Mouse (Mus musculus) testis, adult 2 months (tissue): ENCODE measurements around the gene Tmem158. TPM values are rescaled to one million over a fixed set of nuclear protein-coding genes. Genes with fewer than 3 reads are reported as not detected.

Source experiments
- H3K27ac ChIP-seq: fragments of 200-500 bp; 2 replicates; pipeline ENCODE4 v1.5.1; 2012; ENCODE audit warnings: low read depth, low read length; ENCODE audit not compliant: control insufficient read depth, insufficient read depth
- H3K27me3 ChIP-seq: fragments of 200-500 bp; 2 replicates; pipeline ENCODE4 v1.6.1; 2012; ENCODE audit warnings: mild to moderate bottlenecking, low read length, moderate library complexity; ENCODE audit not compliant: control insufficient read depth, insufficient read depth
- H3K36me3 ChIP-seq: fragments of 200-500 bp; 2 replicates; pipeline ENCODE4 v1.6.1; 2012; ENCODE audit warnings: mild to moderate bottlenecking, low read length; ENCODE audit not compliant: control insufficient read depth, insufficient read depth
- H3K4me1 ChIP-seq: fragments of 200-500 bp; 2 replicates; pipeline ENCODE4 v1.6.1; 2012; ENCODE audit warnings: low read length; ENCODE audit not compliant: control insufficient read depth, insufficient read depth
- H3K4me3 ChIP-seq: fragments of 200-500 bp; 2 replicates; pipeline ENCODE4 v1.5.1; 2012; ENCODE audit warnings: low read depth, mild to moderate bottlenecking, low read length, moderate library complexity, mixed read lengths; ENCODE audit not compliant: control insufficient read depth
- CTCF ChIP-seq: fragments of 200-500 bp; IDR thresholded peaks from 2 replicates; pipeline ENCODE4 v1.5.1; 2012; ENCODE audit warnings: low read depth, mild to moderate bottlenecking, inconsistent platforms, low read length, moderate library complexity; ENCODE audit not compliant: control insufficient read depth, insufficient read depth, insufficient replicate concordance
- POLR2A ChIP-seq: fragments of 200-500 bp; IDR thresholded peaks from 2 replicates; pipeline ENCODE4 v1.6.1; 2012; ENCODE audit warnings: low read depth, mild to moderate bottlenecking, inconsistent platforms, low read length, moderate library complexity; ENCODE audit not compliant: control insufficient read depth
- polyA plus RNA-seq: library from polyadenylated mRNA; depleted of rRNA; stranded (reverse); fragments of >200 nt; gene quantifications from 2 replicates; pipeline ENCODE4 v1.2.3, GENCODE M21; 2012

The Tmem158 gene
- polyA plus RNA-seq, 1 experiment, result 0.26 TPM

DNA sequence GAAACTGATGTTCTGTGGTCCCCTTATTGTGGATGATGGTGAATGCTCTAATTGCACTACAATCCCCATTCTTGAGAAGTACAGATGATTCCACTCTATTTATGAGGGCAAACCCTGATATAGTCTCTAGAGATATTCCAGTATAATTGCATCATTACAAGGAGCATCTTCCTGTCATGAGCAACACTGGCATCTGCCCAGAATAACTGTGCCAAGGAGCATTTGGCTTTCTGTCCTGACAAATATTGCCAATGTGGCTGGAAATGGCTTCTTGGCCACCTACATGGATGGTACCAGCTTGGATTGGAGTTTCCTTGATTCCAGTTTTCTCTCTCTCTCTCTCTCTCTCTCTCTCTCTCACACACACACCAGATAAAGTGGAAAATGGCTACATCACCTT, 35.7 kb upstream of the Tmem158 start:
- Histone ChIP-seq H3K27ac (no peak overlapping the region), H3K4me1 (no peaks in the 10 kb centered on the region), H3K27me3 (no peaks in the 10 kb centered on the region), H3K36me3 (no peaks in the 10 kb centered on the region), H3K4me3 (no peak overlapping the region)
- no peak for TF ChIP-seq POLR2A
- no peak for TF ChIP-seq CTCF

DNA sequence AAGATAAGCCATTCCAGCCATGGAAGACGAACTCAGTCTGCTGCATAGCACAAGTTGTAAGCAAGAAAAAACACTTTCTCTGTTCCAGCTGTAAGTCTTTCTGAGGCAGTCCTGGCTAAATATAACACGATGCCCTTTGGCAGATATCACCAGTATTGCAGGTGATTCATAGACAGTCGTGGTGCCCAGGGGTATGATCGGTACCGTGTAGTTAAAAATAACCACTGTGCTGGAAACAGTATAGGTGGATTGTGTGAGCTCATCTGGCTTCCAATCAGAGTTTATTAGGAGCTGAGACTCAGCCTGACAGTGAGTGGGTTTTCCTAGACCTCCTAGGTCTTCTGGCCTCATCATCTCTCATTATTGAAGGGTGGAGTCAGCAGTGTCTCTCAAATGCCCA, 34.0 kb upstream of the Tmem158 start:
- Histone ChIP-seq H3K27ac (no peak overlapping the region), H3K4me1 (no peaks in the 10 kb centered on the region), H3K4me3 (no peak overlapping the region), H3K27me3 (no peaks in the 10 kb centered on the region), H3K36me3 (no peaks in the 10 kb centered on the region)
- no peak for TF ChIP-seq POLR2A
- TF ChIP-seq CTCF, result no peak

- Histone ChIP-seq H3K4me1 (no peaks in the 10 kb centered on the region), H3K27ac (no peak overlapping the region), H3K4me3 (no peak overlapping the region), H3K27me3 (no peaks in the 10 kb centered on the region), H3K36me3 (no peaks in the 10 kb centered on the region)
- TF ChIP-seq CTCF (no peak), POLR2A (no peak)
These were observed 27.8 kb upstream of the Tmem158 start for GRCm38 (mm10) chr9:123288378-123288777.

GRCm38 (mm10) chr9:123285623-123286022, 25.1 kb upstream of the Tmem158 start:
- H3K4me1 ChIP-seq, result no peaks in the 10 kb centered on the region
- no peak overlapping the region for H3K27ac ChIP-seq
- H3K27me3 ChIP-seq, result no peaks in the 10 kb centered on the region
- no peaks in the 10 kb centered on the region for H3K36me3 ChIP-seq
- H3K4me3 ChIP-seq, result no peak overlapping the region
- TF ChIP-seq CTCF (no peak), POLR2A (no peak)

- Histone ChIP-seq H3K4me1 (no peaks in the 10 kb centered on the region), H3K27me3 (no peaks in the 10 kb centered on the region), H3K36me3 (no peaks in the 10 kb centered on the region), H3K4me3 (no peak overlapping the region), H3K27ac (no peak overlapping the region)
- TF ChIP-seq POLR2A, result no peak
- TF ChIP-seq CTCF, result no peak
These were observed 20.2 kb upstream of the Tmem158 start for GRCm38 (mm10) chr9:123280775-123281174.

GRCm38 (mm10) chr9:123278003-123278402, 17.4 kb upstream of the Tmem158 start:
- Histone ChIP-seq H3K4me3 (no peak overlapping the region), H3K27me3 (no peaks in the 10 kb centered on the region), H3K27ac (no peak overlapping the region), H3K36me3 (no peaks in the 10 kb centered on the region), H3K4me1 (no peaks in the 10 kb centered on the region; the same call in 1 of the 2 replicates)
- TF ChIP-seq POLR2A (no peak), CTCF (no peak)

GRCm38 (mm10) chr9:123275373-123275772, 14.8 kb upstream of the Tmem158 start:
- Histone ChIP-seq H3K36me3 (no peaks in the 10 kb centered on the region), H3K27me3 (no peaks in the 10 kb centered on the region), H3K4me3 (no peak overlapping the region), H3K4me1 (no peaks in the 10 kb centered on the region; the same call in 1 of the 2 replicates), H3K27ac (no peak overlapping the region)
- TF ChIP-seq POLR2A (no peak), CTCF (no peak)

DNA sequence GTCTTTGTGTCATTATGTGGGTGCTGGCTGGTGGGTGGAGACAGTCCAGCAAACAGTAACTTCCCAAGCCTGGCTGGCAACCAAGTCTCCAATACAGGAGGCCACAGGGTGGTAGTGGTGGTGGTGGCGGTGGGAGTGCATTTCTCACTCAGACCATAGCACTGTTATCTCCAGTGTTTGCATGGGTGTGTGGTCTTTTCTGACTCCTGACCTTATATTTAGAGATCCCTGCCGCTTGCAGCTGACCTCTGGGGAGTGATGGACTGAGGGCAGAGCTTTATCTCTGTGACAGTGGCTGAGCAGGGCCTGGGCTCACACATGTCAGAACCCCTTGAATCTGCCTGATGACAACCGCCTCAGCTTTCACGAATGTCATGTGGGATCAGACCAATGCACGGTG, 14.1 kb upstream of the Tmem158 start:
- no peak overlapping the region for H3K4me3 ChIP-seq
- H3K27me3 ChIP-seq, result no peaks in the 10 kb centered on the region
- H3K4me1 ChIP-seq, result no peaks in the 10 kb centered on the region; the same call in 1 of the 2 replicates
- no peak overlapping the region for H3K27ac ChIP-seq
- TF ChIP-seq CTCF (no peak), POLR2A (no peak)
- no peaks in the 10 kb centered on the region for H3K36me3 ChIP-seq
